Comparison of ENCODE assay signal across 18 mouse cellular contexts in the genomic region with DNA sequence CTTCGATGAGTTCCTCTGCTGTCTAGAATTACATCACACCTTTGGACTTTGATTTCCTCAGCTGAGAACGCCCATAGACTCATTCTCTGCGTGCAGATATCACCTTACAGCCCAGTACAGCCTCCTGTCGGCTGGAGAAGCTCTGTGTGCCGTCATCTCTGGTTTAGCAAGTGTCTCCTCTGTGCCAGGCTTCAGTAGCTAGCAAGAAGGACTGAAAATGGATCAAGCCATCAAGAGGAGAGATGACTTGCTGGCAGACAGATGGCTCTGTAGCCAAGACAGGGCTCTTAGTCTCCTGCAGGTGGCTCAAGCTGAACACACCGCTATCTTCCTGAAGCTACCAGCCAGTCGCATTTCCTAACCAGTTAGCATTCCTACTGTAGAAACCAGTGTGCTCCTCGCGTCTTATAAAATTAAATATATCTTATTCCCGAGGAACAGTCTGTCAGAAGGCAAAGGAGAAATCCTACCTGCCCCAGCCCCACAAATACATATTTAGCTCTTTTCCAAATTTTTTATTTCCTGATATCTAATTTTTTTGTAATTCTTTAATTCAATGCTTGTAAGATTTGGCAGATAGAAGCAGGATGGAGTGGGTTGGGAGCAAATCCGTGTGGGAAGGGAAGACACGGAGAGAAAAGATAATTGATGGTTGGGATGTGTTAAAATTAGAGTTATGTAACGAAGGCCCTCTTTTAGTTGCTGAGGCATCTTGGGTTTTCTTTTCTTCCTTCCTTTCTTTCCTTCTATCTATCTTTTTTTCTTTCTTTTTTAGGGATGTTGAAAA. TPM values are rescaled to one million over a fixed set of nuclear protein-coding genes. Genes with fewer than 3 reads are reported as not detected.
A peak's percentile ranks its signal among the peaks of the same experiment; 100 is the strongest.
DNase-seq lines count a peak whose midpoint lies in the region; ATAC-seq and TF ChIP-seq lines count a peak whose summit lies in the region.
"Had no signal": no experiment of that assay in that cellular context is flagged by ENCODE, and none has a peak within 500 bp of the region (broad histone marks: within the 10 kb centered on the region; RNA-seq: fewer than 3 reads in every experiment).

No protein-coding gene starts in this region.

- no peak overlapping the region for H3K4me3 ChIP-seq in embryonic facial prominence, embryonic 14.5 days (ENCODE audit: low read depth, low read length)
- H3K4me3 ChIP-seq in embryonic facial prominence, embryonic 10.5 days: no peak overlapping the region
- no peak overlapping the region for H3K4me3 ChIP-seq in layer of hippocampus, adult 2 months
- H3K4me3 ChIP-seq in lung, adult 2 months (replicated peaks; ENCODE audit: extremely low read depth, low read depth, low read length): no peak overlapping the region
- H3K4me3 ChIP-seq in forebrain, embryonic 10.5 days: no peak overlapping the region
- H3K4me3 ChIP-seq: embryonic facial prominence, embryonic 15.5 days; heart, embryonic 13.5 days; hindbrain, embryonic 15.5 days; lung, embryonic 15.5 days; midbrain, embryonic 10.5 days had no signal

- no peaks in the 10 kb centered on the region for H3K27me3 ChIP-seq in embryonic facial prominence, embryonic 14.5 days (replicated peaks; ENCODE audit: control insufficient read depth, insufficient read depth, low read length)
- no peaks in the 10 kb centered on the region for H3K27me3 ChIP-seq in embryonic facial prominence, embryonic 10.5 days (replicated peaks; ENCODE audit: low read depth, poor library complexity, severe bottlenecking)
- H3K27me3 ChIP-seq in forebrain, embryonic 10.5 days (ENCODE audit: poor library complexity, severe bottlenecking): no peaks in the 10 kb centered on the region
- H3K27me3 ChIP-seq: embryonic facial prominence, embryonic 15.5 days; heart, embryonic 13.5 days; hindbrain, embryonic 15.5 days; lung, embryonic 15.5 days had no signal

- H3K36me3 ChIP-seq in embryonic facial prominence, embryonic 14.5 days (ENCODE audit: control insufficient read depth, insufficient read depth, low read length): peaks cover 4% of the 10 kb centered on the region; the same call in 1 of the 2 replicates
- peaks cover 5% of the 10 kb centered on the region; the same call in 1 of the 2 replicates for H3K36me3 ChIP-seq in embryonic facial prominence, embryonic 10.5 days (replicated peaks)
- H3K36me3 ChIP-seq in forebrain, embryonic 10.5 days (replicated peaks): peaks cover 20% of the 10 kb centered on the region
- H3K36me3 ChIP-seq: embryonic facial prominence, embryonic 15.5 days; hindbrain, embryonic 15.5 days; lung, embryonic 15.5 days had no signal

- H3K4me2 ChIP-seq in embryonic facial prominence, embryonic 14.5 days (ENCODE audit: low read depth, low read length): no peak overlapping the region
- H3K4me2 ChIP-seq: embryonic facial prominence, embryonic 15.5 days; heart, embryonic 13.5 days; hindbrain, embryonic 15.5 days; lung, embryonic 15.5 days had no signal

- no peaks in the 10 kb centered on the region for H3K9me3 ChIP-seq in embryonic facial prominence, embryonic 14.5 days (ENCODE audit: control insufficient read depth, low read length)
- H3K9me3 ChIP-seq in embryonic facial prominence, embryonic 10.5 days: no peaks in the 10 kb centered on the region
- H3K9me3 ChIP-seq in forebrain, embryonic 10.5 days: no peaks in the 10 kb centered on the region
- H3K9me3 ChIP-seq: embryonic facial prominence, embryonic 15.5 days; heart, embryonic 13.5 days; hindbrain, embryonic 15.5 days; lung, embryonic 15.5 days; midbrain, embryonic 10.5 days had no signal

- no peak overlapping the region for H3K27ac ChIP-seq in embryonic facial prominence, embryonic 14.5 days (replicated peaks; ENCODE audit: low read depth, low read length)
- H3K27ac ChIP-seq in embryonic facial prominence, embryonic 10.5 days (replicated peaks): no peak overlapping the region
- H3K27ac ChIP-seq in layer of hippocampus, adult 2 months: peak overlapping the region; percentile 87
- no peak overlapping the region for H3K27ac ChIP-seq in forebrain, embryonic 10.5 days
- H3K27ac ChIP-seq: embryonic facial prominence, embryonic 15.5 days; heart, embryonic 13.5 days; hindbrain, embryonic 15.5 days; lung, embryonic 15.5 days; midbrain, embryonic 10.5 days had no signal

- no peaks in the 10 kb centered on the region for H3K4me1 ChIP-seq in embryonic facial prominence, embryonic 14.5 days (ENCODE audit: control insufficient read depth, insufficient read depth, low read length)
- peaks cover 9% of the 10 kb centered on the region for H3K4me1 ChIP-seq in embryonic facial prominence, embryonic 10.5 days
- no peaks in the 10 kb centered on the region for H3K4me1 ChIP-seq in lung, adult 2 months (ENCODE audit: control insufficient read depth, insufficient read depth, low read length)
- no peaks in the 10 kb centered on the region for H3K4me1 ChIP-seq in forebrain, embryonic 10.5 days
- H3K4me1 ChIP-seq: embryonic facial prominence, embryonic 15.5 days; lung, embryonic 15.5 days; midbrain, embryonic 10.5 days had no signal

- no peak overlapping the region for H3K9ac ChIP-seq in embryonic facial prominence, embryonic 14.5 days (ENCODE audit: low read depth, low read length)
- H3K9ac ChIP-seq: embryonic facial prominence, embryonic 15.5 days; heart, embryonic 13.5 days; hindbrain, embryonic 15.5 days; lung, embryonic 15.5 days had no signal

- DNase-seq in embryonic facial prominence, embryonic 14.5 days (ENCODE audit: low spot score): peak; percentile 8
- no peak for DNase-seq in embryonic facial prominence, embryonic 10.5 days (ENCODE audit: low spot score)
- DNase-seq in layer of hippocampus, adult 2 months (ENCODE audit: low spot score in 2 of 2): peak in 1 of 2 experiments; percentile 47
- DNase-seq in layer of hippocampus, postnatal 10 days (ENCODE audit: low spot score in 2 of 2): no peak
- peak; percentile 76 for DNase-seq in cerebellum, adult 9-10 months
- peak; percentile 59 for DNase-seq in large intestine, adult 2 months (ENCODE audit: low read depth, low spot score)
- DNase-seq in lung, adult 2 months: no peak
- DNase-seq in forebrain, embryonic 10.5 days (ENCODE audit: extremely low spot score, low spot score): no peak
- DNase-seq: adrenal gland, postnatal 10 days; gastrocnemius, postnatal 36 days; thymus, adult 18-20 months had no signal

- no peak for TF ChIP-seq POLR2A in lung, adult 2 months (IDR thresholded peaks at IDR 0.05; ENCODE audit: borderline replicate concordance, extremely low read depth, low read depth, low read length)

- ATAC-seq in embryonic facial prominence, embryonic 14.5 days (ENCODE audit: low read depth): no peak
- ATAC-seq: forebrain, embryonic 14.5 days had no signal

- WGBS in embryonic facial prominence, embryonic 14.5 days: 72% methylated on average over 13 of the region's 13 CpGs
- 81% methylated on average over 13 of the region's 13 CpGs for WGBS in embryonic facial prominence, embryonic 10.5 days
- WGBS in large intestine, adult 2 months: 60% methylated on average over 13 of the region's 13 CpGs
- WGBS in lung, adult 2 months: 76% methylated on average over 13 of the region's 13 CpGs
- 87% methylated on average over 13 of the region's 13 CpGs for WGBS in forebrain, embryonic 10.5 days

- no peak for TF ChIP-seq CTCF in layer of hippocampus, adult 2 months (conservative IDR thresholded peaks at IDR 0.05)
- no peak for TF ChIP-seq CTCF in lung, adult 2 months (IDR thresholded peaks at IDR 0.05; ENCODE audit: insufficient read depth, low read length)

RNA-seq across cellular contexts. Expression of gene Gnb5, which starts 16.2 kb away (rescaled TPM):
- 30.3 and 31.1 TPM in 2 replicates for polyA plus RNA-seq in embryonic facial prominence, embryonic 14.5 days (2014; fragmentation: Nextera tagmentation; extraction: Ambion mirVana)
- polyA plus RNA-seq in embryonic facial prominence, embryonic 10.5 days (2016; fragmentation: Nextera tagmentation; extraction: Ambion mirVana): 22.4 and 24.5 TPM in 2 replicates
- total RNA-seq in layer of hippocampus, adult 2 months (2021): 100 to 1,000 TPM; 125 to 127 TPM
- total RNA-seq in layer of hippocampus, postnatal 10 days (2021): 100 to 1,000 TPM; 105 to 110 TPM
- polyA plus RNA-seq in large intestine, adult 2 months (2012; rRNA removed): 10.3 and 10.5 TPM in 2 replicates
- polyA plus RNA-seq in lung, adult 2 months (2012; rRNA removed): 12.4 and 15.4 TPM in 2 replicates
- polyA plus RNA-seq in forebrain, embryonic 10.5 days (2016; fragmentation: Nextera tagmentation; extraction: Ambion mirVana): 24.0 and 27.9 TPM in 2 replicates

RNA-seq across cellular contexts. Expression of gene Bcl2l10, which starts 25.3 kb away (rescaled TPM):
- not detected in 2 replicates for polyA plus RNA-seq in embryonic facial prominence, embryonic 14.5 days (2014; fragmentation: Nextera tagmentation; extraction: Ambion mirVana)
- polyA plus RNA-seq in embryonic facial prominence, embryonic 10.5 days (2016; fragmentation: Nextera tagmentation; extraction: Ambion mirVana): not detected in 2 replicates
- not detected for total RNA-seq in layer of hippocampus, adult 2 months (2021)
- not detected for total RNA-seq in layer of hippocampus, postnatal 10 days (2021)
- not detected in 2 replicates for polyA plus RNA-seq in large intestine, adult 2 months (2012; rRNA removed)
- 0.09 TPM in 1 of 2 replicates, not detected in the other for polyA plus RNA-seq in lung, adult 2 months (2012; rRNA removed)
- not detected in 2 replicates for polyA plus RNA-seq in forebrain, embryonic 10.5 days (2016; fragmentation: Nextera tagmentation; extraction: Ambion mirVana)
- total RNA-seq: gastrocnemius, postnatal 36 days had no signal
- polyA plus RNA-seq: embryonic facial prominence, embryonic 15.5 days; forebrain, embryonic 14.5 days; heart, embryonic 13.5 days; hindbrain, embryonic 15.5 days; limb, embryonic 14.5 days; lung, embryonic 15.5 days; midbrain, embryonic 10.5 days had no signal

Comparison
In these comparisons a context has a peak if more than half of its experiments do, and no peak if none do; other contexts are left out.
1. DNase-seq: peak in embryonic facial prominence, embryonic 14.5 days (single experiment), cerebellum, adult 9-10 months (single experiment) and large intestine, adult 2 months (single experiment); none in embryonic facial prominence, embryonic 10.5 days (single experiment), layer of hippocampus, postnatal 10 days (0 of 2), lung, adult 2 months (single experiment) and forebrain, embryonic 10.5 days (single experiment).